Mouse (Mus musculus) heart, adult 18-20 months (tissue): ENCODE data around the gene Pgm5. TPM values are rescaled to one million over a fixed set of nuclear protein-coding genes. Genes with fewer than 3 reads are reported as not detected.
A peak's percentile ranks its signal among the peaks of the same experiment; 100 is the strongest.
"Not testable (repeated sequence)": the region's sequence is repeated elsewhere in the genome, so short reads cannot be mapped to it uniquely, and the experiment has no call there.

Source experiments
- DNase-seq, 2 experiments: peaks; one replicate each; pipeline ENCODE4 v3.0.0; 2021 to 2022; ENCODE audit warnings: mixed read lengths in 1 of 2
- total RNA-seq, 2 experiments: library from RNA; stranded (reverse); gene quantifications; 2 replicates each; pipeline ENCODE4 v1.2.3; 2021

The Pgm5 gene
- total RNA-seq, 2 experiments from 2014 or later = 108 TPM

- DNase-seq = peak in 1 of 2 experiments; percentile 55
Observed at GRCm38 (mm10) chr19:24705395-24705794, 156.3 kb downstream of the Pgm5 start.

- DNase-seq = no peak
Observed at GRCm38 (mm10) chr19:24704326-24704725, 157.3 kb downstream of the Pgm5 start.

- peak; percentile 34 to 37 for DNase-seq
Observed at GRCm38 (mm10) chr19:24703680-24704079, 158.0 kb downstream of the Pgm5 start.

GRCm38 (mm10) chr19:24703168-24703567 is 158.5 kb downstream of the Pgm5 start:
- DNase-seq = not testable (repeated sequence)

GRCm38 (mm10) chr19:24701716-24702115 is 159.9 kb downstream of the Pgm5 start:
- DNase-seq = no peak

GRCm38 (mm10) chr19:24700664-24701063 is 161.0 kb downstream of the Pgm5 start:
- no peak for DNase-seq

GRCm38 (mm10) chr19:24699910-24700309 is 161.7 kb downstream of the Pgm5 start:
- DNase-seq = no peak

- DNase-seq = no peak
Observed at GRCm38 (mm10) chr19:24699196-24699595, 162.5 kb downstream of the Pgm5 start.

- no peak for DNase-seq
Observed at GRCm38 (mm10) chr19:24698651-24699050, 163.0 kb downstream of the Pgm5 start.

- DNase-seq = no peak
Observed at GRCm38 (mm10) chr19:24697946-24698345, 163.7 kb downstream of the Pgm5 start.

- no peak for DNase-seq
Observed at GRCm38 (mm10) chr19:24692691-24693090, 169.0 kb downstream of the Pgm5 start.

GRCm38 (mm10) chr19:24689531-24689930 is 172.1 kb downstream of the Pgm5 start:
- DNase-seq = no peak

GRCm38 (mm10) chr19:24688327-24688726 is 173.3 kb downstream of the Pgm5 start:
- DNase-seq = no peak

- DNase-seq = no peak
Observed at GRCm38 (mm10) chr19:24686411-24686810, 175.2 kb downstream of the Pgm5 start.

- peak; percentile 72 to 79 for DNase-seq
Observed at GRCm38 (mm10) chr19:24683016-24683720, 178.5 kb downstream of the Pgm5 start.

- no peak for DNase-seq
Observed at GRCm38 (mm10) chr19:24677242-24677984, 184.2 kb downstream of the Pgm5 start.

- peak; percentile 36 to 63 for DNase-seq
Observed at GRCm38 (mm10) chr19:24676429-24676828, 185.2 kb downstream of the Pgm5 start.

GRCm38 (mm10) chr19:24673762-24674161 is 187.9 kb downstream of the Pgm5 start, which contains the start of gene Tmem252:
TSS of gene Tmem252 (plus strand) at chr19:24674008.
- no peak for DNase-seq

GRCm38 (mm10) chr19:24673331-24673730 is 188.3 kb downstream of the Pgm5 start:
- DNase-seq = peak in 1 of 2 experiments; percentile 28

GRCm38 (mm10) chr19:24672366-24672960 is 189.2 kb downstream of the Pgm5 start:
- peak in 1 of 2 experiments; percentile 14 for DNase-seq

- no peak for DNase-seq
Observed at GRCm38 (mm10) chr19:24671571-24671970, 190.1 kb downstream of the Pgm5 start.

GRCm38 (mm10) chr19:24667527-24667926 is 194.1 kb downstream of the Pgm5 start:
- no peak for DNase-seq

GRCm38 (mm10) chr19:24665771-24666170 is 195.9 kb downstream of the Pgm5 start:
- DNase-seq = no peak
